Mouse (Mus musculus) embryonic fibroblast, embryonic 13.5 days (primary cell): Measurements from ENCODE around the gene Galnt7.

Experiments
- CTCF ChIP-seq: IDR thresholded peaks from 2 replicates; pipeline ENCODE4 v1.5.1; 2011; ENCODE audit warnings: mild to moderate bottlenecking, control low read depth, low read length, moderate library complexity, borderline replicate concordance; ENCODE audit not compliant: insufficient read depth
- POLR2A ChIP-seq: IDR thresholded peaks from 2 replicates; pipeline ENCODE4 v1.6.1; 2011; ENCODE audit warnings: low read depth, mild to moderate bottlenecking, control low read depth, low read length, moderate library complexity

DNA sequence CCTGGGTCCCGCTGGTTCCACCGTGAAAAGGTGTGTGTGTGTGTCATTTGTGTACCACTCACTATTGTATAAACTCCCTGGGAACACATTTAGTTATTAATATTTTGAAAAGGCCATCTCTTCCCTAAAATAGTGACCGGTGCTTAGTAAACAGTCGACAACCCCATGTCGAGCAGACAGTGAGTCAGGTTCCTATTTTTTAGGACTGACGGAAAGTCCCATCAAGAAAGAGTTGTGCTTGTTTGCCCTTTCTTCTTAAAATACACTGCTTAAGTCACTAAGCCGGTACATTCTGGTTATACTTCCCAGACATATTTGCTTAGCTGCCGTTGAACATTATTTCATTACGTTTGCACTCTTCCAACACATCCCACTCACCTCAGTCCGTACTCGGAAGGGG is 111.9 kb downstream of the Galnt7 start:
- TF ChIP-seq CTCF: no peak
- no peak for TF ChIP-seq POLR2A
